Mouse (Mus musculus) embryo, embryonic 11 days (tissue): ENCODE data around the gene Mri1.

Experiments
- DNase-seq: peaks from one replicate; pipeline ENCODE4 v3.0.0-alpha.2; 2015

Mri1 gene

GRCm38 (mm10) chr8:84256822-84257610 lies at the start of gene Mri1:
TSS of gene Mri1 (minus strand) at chr8:84257326.
- peak; percentile 95 for DNase-seq

- DNase-seq, result no peak
These were observed 46.8 kb upstream of the Mri1 start for GRCm38 (mm10) chr8:84303951-84304350.

GRCm38 (mm10) chr8:84297029-84297785 lies 40.1 kb upstream of the Mri1 start:
- DNase-seq, result no peak

GRCm38 (mm10) chr8:84291688-84292087 lies 34.6 kb upstream of the Mri1 start:
- DNase-seq, result peak; percentile 75

GRCm38 (mm10) chr8:84291086-84291485 lies 34.0 kb upstream of the Mri1 start:
- no peak for DNase-seq

- DNase-seq, result peak; percentile 35
These were observed 31.8 kb upstream of the Mri1 start for GRCm38 (mm10) chr8:84288892-84289291.

GRCm38 (mm10) chr8:84285665-84286064 lies 28.5 kb upstream of the Mri1 start:
- DNase-seq, result peak; percentile 60

GRCm38 (mm10) chr8:84284608-84285063 lies 27.5 kb upstream of the Mri1 start:
- DNase-seq, result peak; percentile 69

GRCm38 (mm10) chr8:84280777-84281176 lies 23.7 kb upstream of the Mri1 start:
- no peak for DNase-seq

- no peak for DNase-seq
These were observed 19.3 kb upstream of the Mri1 start for GRCm38 (mm10) chr8:84276447-84276846.

- no peak for DNase-seq
These were observed 16.8 kb upstream of the Mri1 start for GRCm38 (mm10) chr8:84273968-84274367.

- DNase-seq, result no peak
These were observed 15.2 kb upstream of the Mri1 start for GRCm38 (mm10) chr8:84272302-84272701.

- DNase-seq, result peak; percentile 100
These were observed 13.0 kb upstream of the Mri1 start, which contains the start of gene Ccdc130 for GRCm38 (mm10) chr8:84269950-84270773. TSS of gene Ccdc130 (minus strand) at chr8:84270380.

- no peak for DNase-seq
These were observed 4.0 kb upstream of the Mri1 start for GRCm38 (mm10) chr8:84261098-84261497.

GRCm38 (mm10) chr8:84256458-84256821 lies 686 bp downstream of the Mri1 start:
- DNase-seq, result peak; percentile 55

- no peak for DNase-seq
These were observed 1.3 kb downstream of the Mri1 start for GRCm38 (mm10) chr8:84255858-84256257.

GRCm38 (mm10) chr8:84249257-84250170 lies 7.6 kb downstream of the Mri1 start, which contains the start of gene D8Ertd738e:
TSS of gene D8Ertd738e (minus strand) at chr8:84249719.
- peak; percentile 96 for DNase-seq

GRCm38 (mm10) chr8:84241821-84242220 lies 15.3 kb downstream of the Mri1 start:
- no peak for DNase-seq

GRCm38 (mm10) chr8:84241167-84241566 lies 16.0 kb downstream of the Mri1 start:
- DNase-seq, result no peak

GRCm38 (mm10) chr8:84237542-84238229 lies 19.4 kb downstream of the Mri1 start:
- DNase-seq, result no peak

- peak; percentile 99 for DNase-seq
These were observed 20.1 kb downstream of the Mri1 start, which contains the start of gene Zswim4 for GRCm38 (mm10) chr8:84236998-84237473. TSS of gene Zswim4 (minus strand) at chr8:84237055.
